Mouse (Mus musculus): Measurements from ENCODE around the gene Fer. TPM values are rescaled to one million over a fixed set of nuclear protein-coding genes. Genes with fewer than 3 reads are reported as not detected.

Fer gene
- polyA plus RNA-seq, 1 experiment from 2014 or later: 31.4 TPM

DNA sequence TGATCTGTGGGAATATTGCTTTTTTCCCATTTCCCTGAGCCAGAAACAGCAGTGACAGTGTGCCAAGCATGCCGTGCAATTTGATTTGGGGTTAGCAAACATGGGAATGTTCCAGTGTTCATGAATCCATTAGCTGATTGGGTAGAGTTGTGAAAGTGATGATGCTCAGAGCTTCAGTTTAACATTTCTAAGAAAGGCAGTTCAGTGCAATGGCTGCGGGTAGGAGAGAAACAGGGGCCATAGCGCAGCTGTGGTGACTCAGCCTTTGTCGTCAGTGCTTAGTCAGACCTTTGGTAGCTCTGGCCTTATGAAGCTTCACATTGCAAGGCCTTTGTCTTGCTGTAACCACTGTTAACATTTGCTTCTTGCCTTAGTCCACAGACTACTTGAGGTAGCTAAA lies 85.9 kb downstream of the Fer start:
- Histone ChIP-seq H3K36me3 (no peaks in the 10 kb centered on the region), H3K9ac (no peak overlapping the region), H3K9me3 (replicated peaks) (no peaks in the 10 kb centered on the region), H3K27ac (no peak overlapping the region), H3K4me1 (no peaks in the 10 kb centered on the region), H3K27me3 (no peaks in the 10 kb centered on the region), H3K4me2 (no peak overlapping the region), H3K4me3 (replicated peaks) (no peak overlapping the region)
- no peak for ATAC-seq (replicated peaks; ENCODE audit: low FRiP score)
- 95% methylated on average over 4 of the region's 4 CpGs for WGBS

DNA sequence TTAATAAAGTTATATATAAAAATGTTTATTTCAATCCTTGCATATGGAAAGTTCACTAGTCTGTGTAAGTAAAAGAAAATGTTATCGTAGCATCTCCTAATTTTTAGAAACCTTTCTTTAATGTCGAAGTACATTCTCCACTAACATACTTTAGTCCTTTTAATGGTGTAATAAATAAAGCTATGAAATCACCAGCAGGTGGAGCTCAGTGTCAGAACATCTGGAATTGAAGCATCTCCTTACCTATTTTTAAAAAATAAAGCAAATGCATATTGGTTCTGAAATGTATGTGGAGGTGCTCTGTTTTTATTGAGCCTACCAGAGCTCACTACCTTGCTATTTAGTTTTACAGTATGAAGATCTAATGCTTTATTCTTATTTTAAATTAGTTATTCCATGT lies 88.6 kb downstream of the Fer start:
- 87% methylated on average over 2 of the region's 2 CpGs for WGBS
- H3K9me3 ChIP-seq (replicated peaks): no peaks in the 10 kb centered on the region

DNA sequence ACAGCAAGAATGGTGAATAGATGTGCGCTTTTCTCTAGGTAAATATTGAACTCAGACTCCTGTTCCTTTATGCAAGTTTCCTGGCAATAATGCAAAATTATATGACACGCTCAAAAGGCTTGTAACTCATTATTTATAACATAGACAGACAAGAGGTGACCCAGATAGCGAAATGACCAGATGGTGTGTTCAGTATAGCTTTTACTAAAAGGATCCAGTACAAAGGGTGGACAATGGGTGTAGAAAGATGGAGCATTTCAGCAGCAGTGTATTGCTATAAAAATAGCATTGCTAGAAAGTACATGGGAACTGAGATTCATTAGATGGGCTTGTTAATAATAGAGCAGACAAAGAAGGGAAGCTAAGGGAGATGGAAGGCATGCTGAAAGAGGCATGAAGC lies 104.2 kb downstream of the Fer start:
- no peaks in the 10 kb centered on the region for H3K36me3 ChIP-seq
- H3K27me3 ChIP-seq: no peaks in the 10 kb centered on the region
- H3K27ac ChIP-seq: no peak overlapping the region
- no peak overlapping the region for H3K4me3 ChIP-seq (replicated peaks)
- no peaks in the 10 kb centered on the region for H3K9me3 ChIP-seq (replicated peaks)
- no peaks in the 10 kb centered on the region for H3K4me1 ChIP-seq
- H3K4me2 ChIP-seq: no peak overlapping the region
- no peak for ATAC-seq (replicated peaks; ENCODE audit: low FRiP score)
- no peak overlapping the region for H3K9ac ChIP-seq
- whole genome bisulfite sequencing: 88% methylated on average over 3 of the region's 3 CpGs

More for the DNA sequence above, 88.6 kb downstream of the Fer start:
- Histone ChIP-seq H3K4me3 (replicated peaks) (no peak overlapping the region), H3K4me2 (no peak overlapping the region), H3K27ac (no peak overlapping the region), H3K9ac (no peak overlapping the region), H3K27me3 (no peaks in the 10 kb centered on the region), H3K4me1 (no peaks in the 10 kb centered on the region), H3K36me3 (no peaks in the 10 kb centered on the region)
- ATAC-seq (replicated peaks; ENCODE audit: low FRiP score): no peak

DNA sequence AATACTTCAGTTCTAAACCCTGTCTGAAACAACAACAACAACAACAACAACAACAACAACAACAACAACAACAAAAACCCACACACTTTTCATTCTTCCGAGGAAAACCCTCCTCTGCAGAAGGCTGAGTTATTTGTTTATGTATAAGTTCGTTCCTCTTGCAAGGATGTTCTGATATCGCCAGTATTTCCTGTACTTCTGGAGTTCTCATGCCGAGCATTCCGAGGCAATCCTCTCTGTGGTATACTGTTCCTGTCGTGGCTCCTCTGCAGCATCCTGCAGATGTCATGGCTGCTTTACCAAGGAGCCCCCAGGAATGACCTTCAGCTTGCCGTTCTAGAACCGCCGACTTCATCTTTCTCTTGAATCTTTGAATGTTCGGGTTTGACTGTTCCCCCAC lies 106.6 kb downstream of the Fer start:
- H3K27ac ChIP-seq: no peak overlapping the region
- H3K27me3 ChIP-seq: no peaks in the 10 kb centered on the region
- no peaks in the 10 kb centered on the region for H3K9me3 ChIP-seq (replicated peaks)
- peaks cover 3% of the 10 kb centered on the region; the same call in 1 of the 2 replicates for H3K36me3 ChIP-seq
- ATAC-seq (replicated peaks; ENCODE audit: low FRiP score): no peak
- peaks cover 4% of the 10 kb centered on the region; the same call in 1 of the 2 replicates for H3K4me1 ChIP-seq
- WGBS: 66% methylated on average over 10 of the region's 10 CpGs
- no peak overlapping the region for H3K4me3 ChIP-seq (replicated peaks)
- no peak overlapping the region for H3K4me2 ChIP-seq
- no peak overlapping the region for H3K9ac ChIP-seq

DNA sequence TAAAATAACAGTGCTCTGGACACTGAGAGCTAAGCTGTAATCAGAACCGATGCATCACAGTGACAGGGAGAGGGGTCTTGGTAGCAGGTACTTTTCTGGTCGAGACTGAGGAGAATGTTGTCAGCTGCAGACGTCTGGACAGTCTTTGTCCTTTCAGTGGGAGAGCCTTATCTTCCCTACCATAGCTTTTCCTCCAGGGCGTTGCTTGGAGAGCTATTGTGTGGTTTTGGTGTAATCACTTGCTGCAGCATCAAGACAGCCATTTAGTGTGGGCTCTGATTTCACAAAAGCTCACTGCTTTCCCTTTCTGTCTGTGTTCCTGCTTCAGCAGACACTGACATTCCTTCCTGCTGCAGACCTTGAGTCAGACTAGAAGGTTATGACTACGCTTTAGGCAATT lies 107.4 kb downstream of the Fer start:
- Histone ChIP-seq H3K9ac (no peak overlapping the region), H3K4me2 (no peak overlapping the region), H3K9me3 (replicated peaks) (no peaks in the 10 kb centered on the region), H3K4me3 (replicated peaks) (no peak overlapping the region), H3K27me3 (no peaks in the 10 kb centered on the region), H3K4me1 (peaks cover 4% of the 10 kb centered on the region; the same call in 1 of the 2 replicates), H3K36me3 (peaks cover 3% of the 10 kb centered on the region; the same call in 1 of the 2 replicates), H3K27ac (no peak overlapping the region)
- 53% methylated on average over 5 of the region's 5 CpGs for WGBS
- no peak for ATAC-seq (replicated peaks; ENCODE audit: low FRiP score)

DNA sequence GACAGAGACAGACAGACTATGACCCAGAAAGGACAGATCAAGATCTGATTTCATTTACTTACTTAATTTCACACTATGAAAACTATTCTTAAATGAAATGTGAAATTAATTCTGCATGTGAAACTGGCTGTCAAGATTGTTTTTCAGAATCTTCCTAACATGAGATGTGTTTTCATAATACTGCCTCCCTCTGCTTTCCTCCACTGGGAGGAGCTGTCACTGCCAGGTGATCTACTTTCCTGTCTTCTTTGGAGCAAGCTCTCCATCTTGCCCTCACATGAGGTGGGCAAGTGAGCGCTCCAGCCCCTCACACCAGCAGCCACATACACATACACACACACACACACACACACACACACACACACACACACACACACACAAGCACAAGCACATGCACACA lies 108.1 kb downstream of the Fer start:
- Histone ChIP-seq H3K27me3 (no peaks in the 10 kb centered on the region), H3K4me1 (peaks cover 4% of the 10 kb centered on the region; the same call in 1 of the 2 replicates), H3K36me3 (peaks cover 3% of the 10 kb centered on the region; the same call in 1 of the 2 replicates), H3K27ac (no peak overlapping the region), H3K4me2 (no peak overlapping the region), H3K9ac (no peak overlapping the region), H3K4me3 (replicated peaks) (no peak overlapping the region), H3K9me3 (replicated peaks) (no peaks in the 10 kb centered on the region)
- ATAC-seq (replicated peaks; ENCODE audit: low FRiP score): no peak
- WGBS: 91% methylated on average over 1 of the region's 1 CpGs

DNA sequence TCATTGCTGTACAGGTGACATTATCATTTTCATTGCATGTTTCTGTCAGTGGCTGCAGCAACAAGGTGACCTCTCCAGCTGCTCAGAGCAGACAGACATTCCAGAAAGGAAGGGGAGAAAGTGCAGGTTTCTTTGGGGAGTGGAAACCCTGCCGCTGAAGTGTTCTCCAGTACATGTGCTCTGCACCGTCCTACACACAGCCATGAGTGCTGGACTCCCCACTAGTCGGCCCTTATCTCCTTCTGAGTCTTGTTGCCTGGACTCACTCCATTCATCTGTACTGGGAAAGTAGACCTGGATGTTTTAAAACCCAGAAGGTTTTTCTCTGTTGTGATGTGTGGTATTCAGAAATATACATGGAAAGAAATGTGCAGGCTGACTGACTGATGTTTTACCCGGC lies 109.3 kb downstream of the Fer start:
- Histone ChIP-seq H3K4me3 (replicated peaks) (no peak overlapping the region), H3K9ac (no peak overlapping the region), H3K36me3 (peaks cover 3% of the 10 kb centered on the region; the same call in 1 of the 2 replicates), H3K27me3 (no peaks in the 10 kb centered on the region), H3K27ac (no peak overlapping the region), H3K9me3 (replicated peaks) (no peaks in the 10 kb centered on the region), H3K4me1 (peaks cover 4% of the 10 kb centered on the region; the same call in 1 of the 2 replicates), H3K4me2 (no peak overlapping the region)
- ATAC-seq (replicated peaks; ENCODE audit: low FRiP score): no peak
- WGBS: 69% methylated on average over 4 of the region's 4 CpGs

DNA sequence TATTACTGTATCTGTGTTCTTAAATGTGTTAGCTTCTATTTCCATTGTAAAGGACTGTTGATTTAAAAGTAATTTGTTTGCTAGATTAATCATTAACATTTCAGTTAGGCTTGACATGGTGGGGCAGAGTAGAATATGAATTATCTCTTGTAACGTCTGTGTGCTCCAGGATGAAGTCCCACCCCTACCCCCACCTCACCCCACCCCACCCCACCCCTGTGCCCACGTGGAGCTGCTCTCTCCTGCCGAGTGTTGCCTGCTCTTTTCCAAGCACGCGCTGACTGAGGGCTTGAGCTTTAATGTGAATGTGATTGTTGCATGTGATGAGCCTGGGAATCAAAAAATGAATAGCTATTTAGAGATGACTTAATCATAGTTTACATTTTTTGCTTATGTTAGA lies 110.9 kb downstream of the Fer start:
- 65% methylated on average over 5 of the region's 5 CpGs for WGBS

DNA sequence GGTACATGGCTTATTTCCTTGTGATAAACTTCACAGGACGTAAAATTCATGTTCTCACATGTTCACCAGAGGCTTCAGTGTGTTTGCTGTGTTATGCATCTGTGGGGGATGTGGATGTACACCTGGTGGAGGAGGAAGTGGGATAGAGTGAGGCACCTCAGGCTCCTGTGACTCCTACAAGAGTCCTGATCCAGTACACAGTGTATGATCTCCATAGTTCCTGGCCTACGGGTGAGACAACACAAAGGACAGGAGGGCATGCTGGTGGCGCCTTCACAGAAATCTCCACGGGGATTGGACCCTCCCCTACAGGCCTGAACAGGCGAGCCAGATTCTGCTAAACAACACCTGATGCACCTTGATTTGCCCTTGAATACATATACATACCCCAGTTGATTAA lies 111.4 kb downstream of the Fer start:
- Histone ChIP-seq H3K27ac (no peak overlapping the region), H3K9me3 (replicated peaks) (no peaks in the 10 kb centered on the region), H3K27me3 (no peaks in the 10 kb centered on the region), H3K4me2 (no peak overlapping the region), H3K4me1 (peaks cover 4% of the 10 kb centered on the region; the same call in 1 of the 2 replicates), H3K36me3 (peaks cover 3% of the 10 kb centered on the region; the same call in 1 of the 2 replicates), H3K4me3 (replicated peaks) (no peak overlapping the region), H3K9ac (no peak overlapping the region)
- WGBS: 90% methylated on average over 5 of the region's 5 CpGs
- ATAC-seq (replicated peaks; ENCODE audit: low FRiP score): no peak

More for the DNA sequence above, 110.9 kb downstream of the Fer start:
- Histone ChIP-seq H3K27me3 (no peaks in the 10 kb centered on the region), H3K9me3 (replicated peaks) (no peaks in the 10 kb centered on the region), H3K4me2 (no peak overlapping the region), H3K9ac (no peak overlapping the region), H3K4me1 (peaks cover 4% of the 10 kb centered on the region; the same call in 1 of the 2 replicates), H3K27ac (no peak overlapping the region), H3K36me3 (peaks cover 3% of the 10 kb centered on the region; the same call in 1 of the 2 replicates), H3K4me3 (replicated peaks) (no peak overlapping the region)
- peak; percentile 58; the same call in 1 of the 2 replicates for ATAC-seq (replicated peaks; ENCODE audit: low FRiP score)

DNA sequence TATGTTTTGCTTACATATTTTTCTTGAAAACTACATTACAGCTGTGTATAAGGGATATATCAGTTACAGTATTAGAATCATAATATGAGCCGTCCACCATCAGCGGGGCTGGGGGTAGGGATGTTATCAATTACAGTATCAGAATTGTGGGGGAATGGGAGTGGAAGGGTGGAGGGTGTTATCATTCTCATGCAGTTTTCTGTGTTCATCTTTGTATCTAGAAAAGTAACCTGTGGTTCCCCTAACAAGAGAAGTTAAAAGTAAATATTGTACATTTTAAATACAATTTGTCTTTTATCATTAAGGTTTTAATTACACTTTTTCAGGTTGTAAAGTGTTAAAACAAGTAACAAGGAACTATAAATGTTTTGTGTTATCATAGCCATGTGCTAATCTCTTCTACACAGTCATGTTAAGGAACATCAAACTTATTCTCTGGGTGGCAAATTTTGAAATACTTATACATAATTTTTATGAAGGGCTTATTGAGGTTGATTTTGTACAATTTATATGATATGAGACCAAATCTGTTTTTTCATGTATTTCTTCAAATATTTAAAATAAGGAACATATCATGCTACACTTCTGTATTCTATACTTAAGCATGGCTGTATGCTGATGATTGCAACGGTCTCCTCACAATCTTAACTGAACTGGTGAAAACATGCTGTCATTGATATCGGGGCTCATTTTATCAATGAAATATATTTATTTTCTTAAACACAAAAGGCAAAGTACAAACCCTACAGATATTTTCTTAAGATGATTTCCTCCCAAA lies 116.1 kb downstream of the Fer start:
- Histone ChIP-seq H3K4me2 (no peak overlapping the region), H3K27me3 (no peaks in the 10 kb centered on the region), H3K27ac (no peak overlapping the region), H3K4me1 (peaks cover 4% of the 10 kb centered on the region; the same call in 1 of the 2 replicates), H3K4me3 (replicated peaks) (no peak overlapping the region), H3K9ac (no peak overlapping the region), H3K9me3 (replicated peaks) (no peaks in the 10 kb centered on the region), H3K36me3 (peaks cover 9% of the 10 kb centered on the region; the same call in 1 of the 2 replicates)
- WGBS: 82% methylated on average over 4 of the region's 4 CpGs
- no peak for ATAC-seq (replicated peaks; ENCODE audit: low FRiP score)

DNA sequence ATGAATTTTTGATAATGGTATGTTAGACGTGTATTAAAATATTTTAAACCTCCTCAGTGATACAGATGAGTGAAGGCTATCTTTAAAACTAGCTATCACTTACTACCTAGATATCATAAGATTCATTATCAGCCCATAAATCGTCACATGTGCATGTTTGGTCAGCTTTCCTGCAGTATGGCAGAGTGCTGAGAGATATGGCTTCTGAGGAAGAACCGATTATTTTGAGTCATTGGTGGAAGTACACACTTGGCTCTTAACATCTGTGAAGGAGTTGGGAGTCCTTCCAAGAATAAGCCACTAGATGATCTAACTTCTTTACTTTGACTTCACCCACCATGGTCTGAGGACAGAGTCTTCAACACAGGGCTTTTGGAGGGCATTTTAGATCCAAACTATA lies 117.3 kb downstream of the Fer start:
- Histone ChIP-seq H3K36me3 (peaks cover 5% of the 10 kb centered on the region; the same call in 1 of the 2 replicates), H3K4me3 (replicated peaks) (no peak overlapping the region), H3K27me3 (no peaks in the 10 kb centered on the region), H3K27ac (no peak overlapping the region), H3K9me3 (replicated peaks) (no peaks in the 10 kb centered on the region), H3K9ac (no peak overlapping the region), H3K4me2 (no peak overlapping the region), H3K4me1 (no peaks in the 10 kb centered on the region)
- ATAC-seq (replicated peaks; ENCODE audit: low FRiP score): no peak
- whole genome bisulfite sequencing: 84% methylated on average over 3 of the region's 3 CpGs

DNA sequence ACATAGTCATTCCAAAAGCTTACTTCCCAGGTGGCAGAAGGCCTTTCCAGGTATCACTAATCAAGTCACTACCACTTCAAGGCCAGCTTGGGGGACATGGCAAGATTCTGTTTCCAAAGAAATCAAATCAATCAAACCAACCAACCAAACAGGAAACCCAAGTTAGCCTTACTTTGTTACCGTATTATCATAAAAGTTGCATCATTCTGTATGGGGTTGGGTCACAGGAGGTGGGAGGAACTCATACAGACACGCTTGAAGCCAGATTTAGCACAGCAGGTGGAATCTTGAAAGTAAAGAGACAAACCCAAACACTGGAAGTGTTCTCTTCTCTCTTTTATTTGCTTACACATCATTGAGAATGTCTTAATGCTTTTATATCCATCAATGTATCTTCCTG lies 125.8 kb downstream of the Fer start:
- H3K4me3 ChIP-seq (replicated peaks): no peak overlapping the region
- no peaks in the 10 kb centered on the region for H3K36me3 ChIP-seq
- no peak overlapping the region for H3K27ac ChIP-seq
- H3K9me3 ChIP-seq (replicated peaks): no peaks in the 10 kb centered on the region
- 67% methylated on average over 2 of the region's 2 CpGs for WGBS
- H3K4me1 ChIP-seq: no peaks in the 10 kb centered on the region
- no peaks in the 10 kb centered on the region for H3K27me3 ChIP-seq
- H3K9ac ChIP-seq: no peak overlapping the region
- H3K4me2 ChIP-seq: no peak overlapping the region
- ATAC-seq (replicated peaks; ENCODE audit: low FRiP score): no peak

Measured in kidney, embryonic 15.5 days (tissue).